Mouse (Mus musculus) kidney, postnatal 0 days (tissue): ENCODE results near the gene Oaf. TPM values are rescaled to one million over a fixed set of nuclear protein-coding genes. Genes with fewer than 3 reads are reported as not detected.

Source experiments
- ATAC-seq: fragments of 200-750 bp; cut with Nextera tagmentation; replicated peaks from 2 replicates; pipeline ENCODE4 v1.8.0; 2017; ENCODE audit warnings: low read depth, moderate number of reproducible peaks, moderate TSS enrichment, moderate library complexity; ENCODE audit not compliant: low FRiP score
- DNase-seq: peaks from one replicate; pipeline ENCODE4 v3.0.0-alpha.2; 2016; ENCODE audit warnings: low spot score
- H3K27ac ChIP-seq: fragments of 300-500 bp; sonication (generic); 2 replicates; pipeline ENCODE4 v1.5.1; 2014; ENCODE audit warnings: mild to moderate bottlenecking
- H3K27me3 ChIP-seq: fragments of 300-500 bp; sonication (generic); 2 replicates; pipeline ENCODE4 v1.6.1; 2014; ENCODE audit warnings: low read length, mixed read lengths; ENCODE audit not compliant: insufficient read depth
- H3K36me3 ChIP-seq: fragments of 300-500 bp; sonication (generic); 2 replicates; pipeline ENCODE4 v1.6.1; 2014; ENCODE audit warnings: low read length, mixed read lengths; ENCODE audit not compliant: insufficient read depth
- H3K4me1 ChIP-seq: fragments of 300-500 bp; sonication (generic); replicated peaks from 2 replicates; pipeline ENCODE4 v1.6.1; 2014; ENCODE audit warnings: antibody characterized with exemption, low read length, mixed read lengths; ENCODE audit not compliant: insufficient read depth
- H3K4me2 ChIP-seq: fragments of 300-500 bp; sonication (generic); 2 replicates; pipeline ENCODE4 v1.6.1; 2014; ENCODE audit warnings: mild to moderate bottlenecking, low read length, moderate library complexity, mixed read lengths
- H3K4me3 ChIP-seq: fragments of 300-500 bp; sonication (generic); replicated peaks from 2 replicates; pipeline ENCODE4 v1.5.1; 2014; ENCODE audit warnings: low read depth, low read length
- H3K9ac ChIP-seq: fragments of 300-500 bp; sonication (generic); 2 replicates; pipeline ENCODE4 v1.6.1; 2014; ENCODE audit warnings: low read depth, low read length
- H3K9me3 ChIP-seq: fragments of 300-500 bp; sonication (generic); replicated peaks from 2 replicates; pipeline ENCODE4 v1.6.1; 2016; ENCODE audit warnings: low read length, inconsistent platforms, mixed read lengths
- CTCF ChIP-seq: IDR thresholded peaks from 2 replicates; pipeline ENCODE4 v1.5.1; 2016; ENCODE audit warnings: antibody characterized with exemption, low read depth, mild to moderate bottlenecking, moderate library complexity
- WGBS: fragments of 180-500 bp; shearing (Covaris S2); extraction: QIAGEN DNeasy Blood & Tissue Kit; methylation state at CpG from one replicate; pipeline ENCODE4 v1.1.7; 2014; 5-methylcytosine and 5-hydroxymethylcytosine counted together
- polyA plus RNA-seq: library from polyadenylated mRNA; unstranded; fragments of >200 nt; fragmentation: Nextera tagmentation; extraction: Ambion mirVana; gene quantifications from 2 replicates; pipeline ENCODE4 v1.2.1, GENCODE M21; 2015

Oaf gene
- polyA plus RNA-seq, result 57.2 and 62.9 TPM in 2 replicates

DNA sequence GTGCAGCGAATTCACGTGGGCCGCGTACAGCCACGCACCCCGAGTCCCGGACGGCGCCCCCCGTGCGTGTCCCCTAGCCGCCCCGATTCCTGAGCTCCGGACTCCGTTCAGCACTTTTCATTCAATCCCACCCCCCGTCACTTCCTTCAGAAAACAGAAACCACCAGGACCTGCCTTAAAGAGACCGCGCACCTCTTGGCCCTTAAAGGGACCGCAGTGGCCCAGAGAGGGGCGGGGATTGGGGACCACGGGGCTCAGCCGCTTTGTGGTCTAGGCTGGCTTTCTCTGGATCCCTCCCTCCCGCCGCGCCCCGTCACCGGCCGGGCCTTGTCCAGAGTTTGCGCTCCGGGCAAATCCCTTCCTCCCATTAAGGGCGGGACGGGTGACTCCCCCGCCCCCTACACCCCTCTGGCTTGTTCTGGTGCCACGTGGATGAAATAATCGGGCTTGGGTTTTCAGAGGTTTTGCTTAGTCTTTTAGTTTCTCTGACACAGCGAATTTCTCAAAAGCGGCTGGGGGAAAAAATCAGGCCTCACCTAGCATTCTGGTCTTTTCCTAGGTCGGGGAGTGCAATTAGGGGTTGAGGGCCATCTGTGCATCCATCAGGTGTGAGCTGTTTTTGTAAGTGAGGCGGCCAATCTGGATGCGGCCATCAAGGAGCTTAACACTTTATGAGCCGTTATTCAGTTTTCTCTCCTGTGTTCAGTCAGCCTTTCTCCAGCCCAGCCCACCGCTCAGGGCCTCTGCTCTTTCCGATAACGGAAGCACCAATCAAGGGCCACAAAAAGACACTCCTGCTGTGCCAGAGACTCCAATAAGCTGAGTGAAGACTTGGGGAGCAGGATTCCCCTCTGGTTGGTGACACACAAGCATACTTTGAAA, at the start of gene Oaf:
Gene Oaf (minus strand): TSS at position 200 of the 882 bp plus-strand sequence.
- Histone ChIP-seq H3K4me2 (peak within 1 kb of the TSS; percentile 85), H3K27me3 (no peaks in the 10 kb centered on the region), H3K4me1 (peaks cover 31% of the 10 kb centered on the region), H3K4me3 (peak within 1 kb of the TSS; percentile 84), H3K27ac (peak within 1 kb of the TSS; percentile 88), H3K9me3 (no peaks in the 10 kb centered on the region), H3K9ac (peak within 1 kb of the TSS; percentile 87), H3K36me3 (no peaks in the 10 kb centered on the region)
- DNase-seq, result peak; percentile 96
- ATAC-seq, result peak; percentile 91
- TF ChIP-seq CTCF, result no peak
- 2% methylated on average over 44 of the region's 44 CpGs for WGBS

DNA sequence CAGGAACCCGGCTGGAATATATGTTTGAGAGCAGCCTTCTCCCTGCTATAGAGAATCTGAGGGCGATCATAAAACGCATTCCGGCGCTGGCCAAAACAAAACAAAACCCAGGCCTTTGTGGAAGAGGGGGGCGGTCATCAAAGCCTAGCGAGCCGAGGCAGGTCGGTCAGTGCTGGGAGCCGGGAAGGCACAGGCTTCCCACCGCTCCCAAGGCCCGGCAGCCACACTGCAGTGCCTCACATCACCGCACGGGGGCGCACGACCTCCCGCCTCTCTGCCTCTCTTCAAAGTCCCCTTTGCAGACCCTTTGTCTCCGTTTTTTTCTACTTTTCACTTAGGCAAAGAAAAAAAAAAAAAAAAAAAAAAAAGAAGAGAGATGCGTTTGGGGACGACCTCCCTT, 47.2 kb upstream of the Oaf start:
- ATAC-seq (0 out of 2 replicates have a peak, but pooled peaks have one; percentile 27), DNase-seq (peak; percentile 85)
- Histone ChIP-seq H3K4me3 (no peak overlapping the region), H3K9me3 (no peaks in the 10 kb centered on the region), H3K4me2 (peak overlapping the region; percentile 23; the same call in 1 of the 2 replicates), H3K4me1 (no peaks in the 10 kb centered on the region), H3K27me3 (no peaks in the 10 kb centered on the region), H3K9ac (0 out of 2 replicates have a peak overlapping the region, but pooled peaks have one; percentile 31), H3K27ac (no peak overlapping the region), H3K36me3 (no peaks in the 10 kb centered on the region)
- TF ChIP-seq CTCF, result peak; percentile 92
- WGBS, result 2% methylated on average over 20 of the region's 20 CpGs

DNA sequence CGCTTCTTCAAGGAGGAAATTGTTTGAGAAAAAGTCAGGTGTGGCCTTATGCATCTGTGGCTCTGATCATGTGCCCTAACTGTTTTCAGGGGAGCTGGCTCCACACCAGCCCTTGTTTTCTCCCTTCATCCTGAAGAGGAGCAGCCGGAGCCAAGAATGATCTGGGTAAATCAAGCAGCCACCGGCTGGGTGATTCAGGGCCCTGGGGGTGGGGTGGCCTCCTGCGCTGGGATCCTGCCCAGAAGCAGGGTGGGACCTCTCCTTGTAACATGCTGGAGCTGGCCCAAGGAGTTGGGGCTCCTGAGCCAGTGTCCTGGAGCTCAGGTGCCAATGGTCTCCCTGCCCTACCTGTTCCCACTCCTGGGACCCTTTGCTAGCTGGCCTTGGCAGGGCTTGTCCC, 45.6 kb upstream of the Oaf start:
- WGBS, result 79% methylated on average over 4 of the region's 4 CpGs
- Histone ChIP-seq H3K4me3 (no peak overlapping the region), H3K9me3 (no peaks in the 10 kb centered on the region), H3K4me1 (no peaks in the 10 kb centered on the region), H3K9ac (no peak overlapping the region), H3K36me3 (no peaks in the 10 kb centered on the region), H3K27me3 (no peaks in the 10 kb centered on the region), H3K4me2 (no peak overlapping the region), H3K27ac (no peak overlapping the region)
- ATAC-seq (no peak), DNase-seq (no peak)
- no peak for TF ChIP-seq CTCF

DNA sequence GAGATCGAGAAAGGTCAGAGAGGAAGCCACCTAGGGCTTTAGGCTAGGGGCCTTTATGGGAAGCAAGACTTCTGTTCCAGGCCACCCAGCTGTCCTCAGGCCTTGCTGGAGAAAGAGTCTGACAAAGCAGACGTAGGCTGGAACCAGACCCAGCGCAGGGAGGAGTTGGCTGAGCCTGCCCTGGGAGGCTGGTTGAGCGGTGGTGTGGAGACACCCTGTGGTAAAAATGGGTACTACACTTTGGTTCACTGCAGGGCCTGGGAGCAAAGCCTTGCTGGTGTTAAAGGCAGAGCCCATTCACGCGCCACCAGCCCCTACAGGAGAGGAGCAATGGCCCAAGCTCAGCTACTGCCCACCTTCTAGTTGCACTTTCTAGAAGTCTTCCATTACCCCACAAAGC, 44.6 kb upstream of the Oaf start:
- peak; percentile 97 for TF ChIP-seq CTCF

DNA sequence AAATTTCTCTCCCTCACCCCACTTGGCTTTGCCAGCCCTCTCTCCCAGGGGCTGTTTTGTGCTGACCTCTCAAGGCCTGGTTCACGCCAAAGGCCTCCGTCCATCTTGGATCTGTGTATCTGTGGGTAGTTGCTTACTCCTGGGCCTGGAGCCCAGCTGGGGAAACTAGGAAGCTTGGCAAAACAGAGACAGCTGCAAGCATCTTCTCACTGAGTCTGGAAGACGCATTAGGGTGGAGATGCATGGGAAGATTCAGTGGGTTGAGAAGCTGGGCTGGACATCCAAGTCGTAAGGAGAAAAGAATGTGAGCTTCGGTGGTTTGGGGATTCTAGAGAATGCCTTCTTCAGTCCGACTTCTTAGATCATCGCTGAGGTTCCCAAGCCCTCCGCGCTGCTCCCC, 34.0 kb upstream of the Oaf start:
- WGBS, result 82% methylated on average over 9 of the region's 9 CpGs
- H3K4me2 ChIP-seq, result no peak overlapping the region
- no peak overlapping the region for H3K9ac ChIP-seq
- H3K27me3 ChIP-seq, result no peaks in the 10 kb centered on the region
- H3K4me3 ChIP-seq, result no peak overlapping the region
- no peaks in the 10 kb centered on the region for H3K9me3 ChIP-seq
- ATAC-seq, result no peak
- TF ChIP-seq CTCF, result no peak
- H3K27ac ChIP-seq, result no peak overlapping the region
- no peaks in the 10 kb centered on the region; the same call in 1 of the 2 replicates for H3K4me1 ChIP-seq
- no peaks in the 10 kb centered on the region for H3K36me3 ChIP-seq
- DNase-seq, result no peak

More for the DNA sequence above, 44.6 kb upstream of the Oaf start:
- H3K4me3 ChIP-seq, result no peak overlapping the region
- no peak overlapping the region for H3K9ac ChIP-seq
- WGBS, result 10% methylated on average over 6 of the region's 6 CpGs
- H3K36me3 ChIP-seq, result no peaks in the 10 kb centered on the region
- H3K27me3 ChIP-seq, result no peaks in the 10 kb centered on the region
- no peak overlapping the region for H3K27ac ChIP-seq
- H3K4me1 ChIP-seq, result no peaks in the 10 kb centered on the region
- peak; percentile 82 for ATAC-seq
- peak; percentile 94 for DNase-seq
- H3K4me2 ChIP-seq, result no peak overlapping the region
- H3K9me3 ChIP-seq, result no peaks in the 10 kb centered on the region

DNA sequence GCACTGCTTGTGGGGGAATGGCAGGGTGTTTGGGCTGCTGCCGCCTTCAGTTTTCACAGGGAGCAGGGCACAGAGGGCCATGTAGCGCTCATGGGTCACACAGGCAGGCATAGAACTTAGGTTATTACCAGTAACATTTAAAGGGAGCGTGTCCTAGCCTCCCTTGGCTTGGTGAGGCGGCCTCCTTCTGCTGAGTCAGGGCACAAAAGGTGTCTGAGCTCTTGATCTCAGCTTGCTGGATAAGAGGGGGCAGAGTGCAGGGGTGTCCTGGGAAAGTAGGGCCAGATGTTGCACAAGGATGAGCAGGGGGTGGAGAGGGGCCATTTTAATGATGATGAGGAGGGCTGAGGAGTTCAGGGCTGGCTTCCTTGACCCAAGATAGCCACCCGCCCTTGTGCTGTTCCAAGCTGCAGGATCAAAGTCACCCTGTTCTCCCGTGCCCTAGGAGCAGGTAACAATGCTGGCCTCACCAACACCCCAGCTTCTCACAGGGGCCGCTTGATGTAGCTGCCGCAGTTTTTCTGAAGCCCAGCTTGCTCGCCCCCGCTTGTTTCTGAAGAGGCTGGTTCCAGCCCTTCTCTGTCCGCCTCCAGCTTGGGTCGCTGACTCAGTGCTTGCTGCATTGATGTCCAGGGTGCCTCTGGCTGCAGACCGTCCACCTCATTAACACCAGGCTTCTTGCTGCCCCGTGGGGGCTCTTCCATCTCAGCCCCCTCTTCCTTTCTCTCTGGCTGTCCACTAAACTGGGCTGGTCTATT, 32.2 kb upstream of the Oaf start:
- no peaks in the 10 kb centered on the region; the same call in 1 of the 2 replicates for H3K4me1 ChIP-seq
- no peaks in the 10 kb centered on the region for H3K9me3 ChIP-seq
- no peak overlapping the region for H3K27ac ChIP-seq
- H3K4me3 ChIP-seq, result no peak overlapping the region
- H3K4me2 ChIP-seq, result no peak overlapping the region
- no peak overlapping the region for H3K9ac ChIP-seq
- TF ChIP-seq CTCF, result no peak
- no peak for DNase-seq
- no peaks in the 10 kb centered on the region for H3K36me3 ChIP-seq
- H3K27me3 ChIP-seq, result no peaks in the 10 kb centered on the region
- WGBS, result 66% methylated on average over 14 of the region's 14 CpGs
- ATAC-seq, result no peak
